In genomic region chr4:102606825-102607224, GRCm38 (mm10) we compare ENCODE assay signal across 8 mouse cellular contexts.
"Had no signal": no experiment of that assay in that cellular context is flagged by ENCODE, and none has a peak within 500 bp of the region (broad histone marks: within the 10 kb centered on the region; RNA-seq: fewer than 3 reads in every experiment).

No protein-coding gene starts in this region.

- DNase-seq: kidney, adult 2 months; kidney, postnatal 4 days; liver, postnatal 0 days; lung, postnatal 14 days; retina, postnatal 1 day; right cerebral cortex, postnatal 4 days; thymus, postnatal 36 days had no signal

- ATAC-seq: liver, postnatal 0 days; midbrain, embryonic 16.5 days had no signal
